Comparison of ENCODE assay signal across 24 mouse cellular contexts in genomic region chr2:32700966-32701743, GRCm38 (mm10). TPM values are rescaled to one million over a fixed set of nuclear protein-coding genes. Genes with fewer than 3 reads are reported as not detected.
DNase-seq lines count a peak whose midpoint lies in the region; ATAC-seq lines count a peak whose summit lies in the region.
"Had no signal": no experiment of that assay in that cellular context is flagged by ENCODE, and none has a peak within 500 bp of the region (broad histone marks: within the 10 kb centered on the region; RNA-seq: fewer than 3 reads in every experiment).

No protein-coding gene starts in this region.

- no peaks in the 10 kb centered on the region for H3K9me3 ChIP-seq in forebrain, embryonic 10.5 days
- H3K9me3 ChIP-seq in forebrain, embryonic 12.5 days = no peaks in the 10 kb centered on the region
- no peaks in the 10 kb centered on the region for H3K9me3 ChIP-seq in kidney, embryonic 14.5 days (ENCODE audit: control insufficient read depth, low read length)
- H3K9me3 ChIP-seq in liver, embryonic 12.5 days (replicated peaks) = no peaks in the 10 kb centered on the region
- H3K9me3 ChIP-seq in heart, embryonic 10.5 days = no peaks in the 10 kb centered on the region
- H3K9me3 ChIP-seq: embryonic facial prominence, embryonic 12.5 days; hindbrain, embryonic 15.5 days; intestine, embryonic 15.5 days; limb, embryonic 15.5 days; midbrain, embryonic 10.5 days; stomach, embryonic 15.5 days had no signal

- H3K4me3 ChIP-seq in forebrain, embryonic 10.5 days = no peak overlapping the region
- H3K4me3 ChIP-seq in forebrain, embryonic 12.5 days (replicated peaks) = no peak overlapping the region
- no peak overlapping the region for H3K4me3 ChIP-seq in kidney, embryonic 14.5 days (ENCODE audit: low read length)
- no peak overlapping the region for H3K4me3 ChIP-seq in liver, embryonic 12.5 days
- H3K4me3 ChIP-seq in heart, embryonic 10.5 days = no peak overlapping the region
- H3K4me3 ChIP-seq: embryonic facial prominence, embryonic 12.5 days; erythroblast, embryonic 14.5 days; gastrocnemius, adult 2 months; hindbrain, embryonic 15.5 days; intestine, embryonic 15.5 days; limb, embryonic 15.5 days; midbrain, embryonic 10.5 days; stomach, embryonic 15.5 days had no signal

- H3K27ac ChIP-seq in forebrain, embryonic 10.5 days = 0 out of 2 replicates have a peak overlapping the region, but pooled peaks have one; percentile 20
- no peak overlapping the region for H3K27ac ChIP-seq in forebrain, embryonic 12.5 days
- H3K27ac ChIP-seq in kidney, embryonic 14.5 days (ENCODE audit: low read depth, low read length) = no peak overlapping the region
- peak overlapping the region; percentile 57 for H3K27ac ChIP-seq in liver, embryonic 12.5 days
- H3K27ac ChIP-seq in heart, embryonic 10.5 days = no peak overlapping the region
- H3K27ac ChIP-seq: embryonic facial prominence, embryonic 12.5 days; gastrocnemius, adult 2 months; hindbrain, embryonic 15.5 days; intestine, embryonic 15.5 days; limb, embryonic 15.5 days; macrophage; midbrain, embryonic 10.5 days; stomach, embryonic 15.5 days had no signal

- H3K27me3 ChIP-seq in forebrain, embryonic 10.5 days (ENCODE audit: poor library complexity, severe bottlenecking) = no peaks in the 10 kb centered on the region
- H3K27me3 ChIP-seq in forebrain, embryonic 12.5 days = no peaks in the 10 kb centered on the region
- H3K27me3 ChIP-seq in kidney, embryonic 14.5 days (ENCODE audit: control insufficient read depth, insufficient read depth, low read length) = no peaks in the 10 kb centered on the region
- H3K27me3 ChIP-seq in liver, embryonic 12.5 days (replicated peaks) = no peaks in the 10 kb centered on the region
- no peaks in the 10 kb centered on the region for H3K27me3 ChIP-seq in heart, embryonic 10.5 days (ENCODE audit: insufficient read depth, poor library complexity, severe bottlenecking)
- H3K27me3 ChIP-seq: embryonic facial prominence, embryonic 12.5 days; hindbrain, embryonic 15.5 days; intestine, embryonic 15.5 days; limb, embryonic 15.5 days; stomach, embryonic 15.5 days had no signal

- peaks cover 44% of the 10 kb centered on the region for H3K36me3 ChIP-seq in forebrain, embryonic 10.5 days (replicated peaks)
- H3K36me3 ChIP-seq in forebrain, embryonic 12.5 days (replicated peaks) = peaks cover 32% of the 10 kb centered on the region
- H3K36me3 ChIP-seq in kidney, embryonic 14.5 days (ENCODE audit: control insufficient read depth, insufficient read depth, low read length) = peaks cover 34% of the 10 kb centered on the region
- H3K36me3 ChIP-seq in liver, embryonic 12.5 days = peaks cover 44% of the 10 kb centered on the region
- H3K36me3 ChIP-seq in heart, embryonic 10.5 days = peaks cover 39% of the 10 kb centered on the region

- no peak for DNase-seq in forebrain, embryonic 10.5 days (ENCODE audit: extremely low spot score, low spot score)
- peak; percentile 41 to 73 for DNase-seq in kidney, postnatal 25 days
- no peak for DNase-seq in thymus, postnatal 10 days (ENCODE audit: low spot score in 2 of 2)
- DNase-seq in heart, embryonic 10.5 days (ENCODE audit: low spot score) = no peak
- DNase-seq: cerebellum, adult 11-12 months; cerebellum, postnatal 10 days; gastrocnemius, adult 2 months; left cerebral cortex, postnatal 4 days; thymus, adult 18-20 months; thymus, postnatal 4 days had no signal

- H3K9ac ChIP-seq in forebrain, embryonic 12.5 days = no peak overlapping the region
- H3K9ac ChIP-seq in kidney, embryonic 14.5 days (ENCODE audit: low read depth, low read length) = no peak overlapping the region
- H3K9ac ChIP-seq in liver, embryonic 12.5 days = no peak overlapping the region
- H3K9ac ChIP-seq: embryonic facial prominence, embryonic 12.5 days; hindbrain, embryonic 15.5 days; intestine, embryonic 15.5 days; limb, embryonic 15.5 days; stomach, embryonic 15.5 days had no signal

- WGBS in forebrain, embryonic 10.5 days = 87% methylated on average over 14 of the region's 14 CpGs
- 89% methylated on average over 14 of the region's 14 CpGs for WGBS in forebrain, embryonic 12.5 days
- 85% methylated on average over 14 of the region's 14 CpGs for WGBS in kidney, embryonic 14.5 days
- WGBS in liver, embryonic 12.5 days (ENCODE audit: insufficient replicate concordance) = 75% methylated on average over 14 of the region's 14 CpGs
- WGBS in heart, embryonic 10.5 days = 77% methylated on average over 14 of the region's 14 CpGs

- ATAC-seq in forebrain, embryonic 12.5 days (ENCODE audit: low FRiP score) = no peak
- no peak for ATAC-seq in kidney, embryonic 14.5 days (ENCODE audit: low FRiP score, low TSS enrichment)
- peak; percentile 51; the same call in 1 of the 2 replicates for ATAC-seq in liver, embryonic 12.5 days
- ATAC-seq: forebrain, embryonic 14.5 days; intestine, embryonic 15.5 days; lung, postnatal 0 days; midbrain, embryonic 16.5 days had no signal

- no peak overlapping the region for H3K4me2 ChIP-seq in forebrain, embryonic 12.5 days
- H3K4me2 ChIP-seq in kidney, embryonic 14.5 days (replicated peaks; ENCODE audit: low read depth, low read length) = no peak overlapping the region
- H3K4me2 ChIP-seq in liver, embryonic 12.5 days = no peak overlapping the region
- H3K4me2 ChIP-seq: embryonic facial prominence, embryonic 12.5 days; hindbrain, embryonic 15.5 days; intestine, embryonic 15.5 days; limb, embryonic 15.5 days; stomach, embryonic 15.5 days had no signal

- no peaks in the 10 kb centered on the region for H3K4me1 ChIP-seq in forebrain, embryonic 10.5 days
- no peaks in the 10 kb centered on the region for H3K4me1 ChIP-seq in forebrain, embryonic 12.5 days
- H3K4me1 ChIP-seq in kidney, embryonic 14.5 days (ENCODE audit: control insufficient read depth, insufficient read depth, low read length) = no peaks in the 10 kb centered on the region
- H3K4me1 ChIP-seq in liver, embryonic 12.5 days = peaks cover 10% of the 10 kb centered on the region
- no peaks in the 10 kb centered on the region for H3K4me1 ChIP-seq in heart, embryonic 10.5 days
- H3K4me1 ChIP-seq: embryonic facial prominence, embryonic 12.5 days; hindbrain, embryonic 15.5 days; limb, embryonic 15.5 days; stomach, embryonic 15.5 days had no signal

RNA-seq across cellular contexts. Expression of gene Fpgs, which starts 2.8 kb away (rescaled TPM):
- polyA plus RNA-seq in forebrain, embryonic 10.5 days (2016; fragmentation: Nextera tagmentation; extraction: Ambion mirVana) = 27.4 and 29.5 TPM in 2 replicates
- 16.4 and 19.6 TPM in 2 replicates for polyA plus RNA-seq in forebrain, embryonic 12.5 days (2016; fragmentation: Nextera tagmentation; extraction: Ambion mirVana)
- 27.1 and 33.2 TPM in 2 replicates for polyA plus RNA-seq in kidney, embryonic 14.5 days (2014; fragmentation: Nextera tagmentation; extraction: Ambion mirVana)
- polyA plus RNA-seq in liver, embryonic 12.5 days (2016; fragmentation: Nextera tagmentation; extraction: Ambion mirVana) = 32.8 and 35.8 TPM in 2 replicates
- 24.7 and 34.8 TPM in 2 replicates for polyA plus RNA-seq in heart, embryonic 10.5 days (2016; fragmentation: Nextera tagmentation; extraction: Ambion mirVana)

RNA-seq across cellular contexts. Expression of gene Cdk9, which starts 11.7 kb away (rescaled TPM):
- 135 and 139 TPM in 2 replicates for polyA plus RNA-seq in forebrain, embryonic 10.5 days (2016; fragmentation: Nextera tagmentation; extraction: Ambion mirVana)
- 105 and 110 TPM in 2 replicates for polyA plus RNA-seq in forebrain, embryonic 12.5 days (2016; fragmentation: Nextera tagmentation; extraction: Ambion mirVana)
- polyA plus RNA-seq in kidney, embryonic 14.5 days (2014; fragmentation: Nextera tagmentation; extraction: Ambion mirVana) = 105 and 106 TPM in 2 replicates
- polyA plus RNA-seq in liver, embryonic 12.5 days (2016; fragmentation: Nextera tagmentation; extraction: Ambion mirVana) = 85.3 and 86.1 TPM in 2 replicates
- 89.1 and 115 TPM in 2 replicates for polyA plus RNA-seq in heart, embryonic 10.5 days (2016; fragmentation: Nextera tagmentation; extraction: Ambion mirVana)

RNA-seq across cellular contexts. Expression of gene Sh2d3c, which starts 19.7 kb away (rescaled TPM):
- polyA plus RNA-seq in forebrain, embryonic 10.5 days (2016; fragmentation: Nextera tagmentation; extraction: Ambion mirVana) = 28.6 and 30.2 TPM in 2 replicates
- polyA plus RNA-seq in forebrain, embryonic 12.5 days (2016; fragmentation: Nextera tagmentation; extraction: Ambion mirVana) = 30.1 and 35.1 TPM in 2 replicates
- 19.8 and 25.4 TPM in 2 replicates for polyA plus RNA-seq in kidney, embryonic 14.5 days (2014; fragmentation: Nextera tagmentation; extraction: Ambion mirVana)
- 9.7 and 10.1 TPM in 2 replicates for polyA plus RNA-seq in liver, embryonic 12.5 days (2016; fragmentation: Nextera tagmentation; extraction: Ambion mirVana)
- 34.8 and 35.4 TPM in 2 replicates for polyA plus RNA-seq in heart, embryonic 10.5 days (2016; fragmentation: Nextera tagmentation; extraction: Ambion mirVana)

RNA-seq across cellular contexts. Expression of gene 6330409D20Rik, which starts 39.7 kb away (rescaled TPM):
- polyA plus RNA-seq in forebrain, embryonic 10.5 days (2016; fragmentation: Nextera tagmentation; extraction: Ambion mirVana) = 0.69 and 1.2 TPM in 2 replicates
- 1.9 and 2.1 TPM in 2 replicates for polyA plus RNA-seq in forebrain, embryonic 12.5 days (2016; fragmentation: Nextera tagmentation; extraction: Ambion mirVana)
- polyA plus RNA-seq in kidney, embryonic 14.5 days (2014; fragmentation: Nextera tagmentation; extraction: Ambion mirVana) = not detected in 2 replicates
- polyA plus RNA-seq in liver, embryonic 12.5 days (2016; fragmentation: Nextera tagmentation; extraction: Ambion mirVana) = not detected in 2 replicates
- polyA plus RNA-seq in heart, embryonic 10.5 days (2016; fragmentation: Nextera tagmentation; extraction: Ambion mirVana) = 0.28 TPM in 1 of 2 replicates, not detected in the other
- polyA plus RNA-seq: erythroblast, embryonic 14.5 days; limb, embryonic 15.5 days; macrophage had no signal

RNA-seq across cellular contexts. Expression of gene Eng, which starts 54.8 kb away (rescaled TPM):
- 24.5 and 24.7 TPM in 2 replicates for polyA plus RNA-seq in forebrain, embryonic 10.5 days (2016; fragmentation: Nextera tagmentation; extraction: Ambion mirVana)
- polyA plus RNA-seq in forebrain, embryonic 12.5 days (2016; fragmentation: Nextera tagmentation; extraction: Ambion mirVana) = 21.0 and 21.4 TPM in 2 replicates
- polyA plus RNA-seq in kidney, embryonic 14.5 days (2014; fragmentation: Nextera tagmentation; extraction: Ambion mirVana) = 34.1 and 55.9 TPM in 2 replicates
- polyA plus RNA-seq in liver, embryonic 12.5 days (2016; fragmentation: Nextera tagmentation; extraction: Ambion mirVana) = 32.4 and 35.4 TPM in 2 replicates
- 87.1 and 149 TPM in 2 replicates for polyA plus RNA-seq in heart, embryonic 10.5 days (2016; fragmentation: Nextera tagmentation; extraction: Ambion mirVana)

Comparison
In these comparisons a context has a peak if more than half of its experiments do, and no peak if none do; other contexts are left out.
1. H3K27ac ChIP-seq: peak in forebrain, embryonic 10.5 days (single experiment) and liver, embryonic 12.5 days (single experiment); none in forebrain, embryonic 12.5 days (single experiment), kidney, embryonic 14.5 days (single experiment) and heart, embryonic 10.5 days (single experiment).
2. DNase-seq: peak in kidney, postnatal 25 days (2 of 2); none in forebrain, embryonic 10.5 days (single experiment), thymus, postnatal 10 days (0 of 2) and heart, embryonic 10.5 days (single experiment).